Mouse (Mus musculus) activated CD4-positive, CD25-positive, alpha-beta regulatory T cell, adult 9 weeks (primary cell): Measurements from ENCODE around the gene Klhdc3. TPM values are rescaled to one million over a fixed set of nuclear protein-coding genes. Genes with fewer than 3 reads are reported as not detected.

Experiments
- polyA plus RNA-seq: library from polyadenylated mRNA; unstranded; fragments of 100-300 nt; shearing (Covaris generic); gene quantifications from one replicate; pipeline ENCODE4 v1.2.1, GENCODE M21; 2017

Gene Klhdc3
- 82.1 TPM for polyA plus RNA-seq

GRCm38 (mm10) chr17:46680760-46681373, at the start of gene Klhdc3:
Gene Klhdc3 (minus strand): TSS chr17:46680914.

DNA sequence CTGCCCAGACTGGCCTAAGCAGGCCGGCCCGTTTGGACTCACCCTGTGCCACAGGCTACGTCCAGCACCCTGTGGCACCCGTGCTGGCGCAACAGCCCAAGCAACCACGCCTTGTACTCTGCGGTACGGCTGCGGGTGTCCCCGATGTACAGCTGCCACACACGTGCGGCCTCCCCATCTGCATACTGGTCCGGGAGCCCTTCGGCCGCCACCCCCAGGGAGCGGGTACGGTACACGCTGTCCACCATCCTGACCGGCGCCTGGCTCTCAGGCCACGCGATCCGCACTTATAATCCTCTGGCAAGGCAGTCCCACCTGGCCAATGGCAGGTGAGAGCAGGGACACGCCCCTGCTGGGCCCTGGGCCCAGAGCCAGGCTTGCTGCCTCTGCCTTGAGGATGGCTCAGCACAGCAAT, 48.2 kb upstream of the Klhdc3 start, which contains the start of gene Gnmt:
Gene Gnmt, minus strand, starts transcription at position 265 of the 415 bp plus-strand sequence.

DNA sequence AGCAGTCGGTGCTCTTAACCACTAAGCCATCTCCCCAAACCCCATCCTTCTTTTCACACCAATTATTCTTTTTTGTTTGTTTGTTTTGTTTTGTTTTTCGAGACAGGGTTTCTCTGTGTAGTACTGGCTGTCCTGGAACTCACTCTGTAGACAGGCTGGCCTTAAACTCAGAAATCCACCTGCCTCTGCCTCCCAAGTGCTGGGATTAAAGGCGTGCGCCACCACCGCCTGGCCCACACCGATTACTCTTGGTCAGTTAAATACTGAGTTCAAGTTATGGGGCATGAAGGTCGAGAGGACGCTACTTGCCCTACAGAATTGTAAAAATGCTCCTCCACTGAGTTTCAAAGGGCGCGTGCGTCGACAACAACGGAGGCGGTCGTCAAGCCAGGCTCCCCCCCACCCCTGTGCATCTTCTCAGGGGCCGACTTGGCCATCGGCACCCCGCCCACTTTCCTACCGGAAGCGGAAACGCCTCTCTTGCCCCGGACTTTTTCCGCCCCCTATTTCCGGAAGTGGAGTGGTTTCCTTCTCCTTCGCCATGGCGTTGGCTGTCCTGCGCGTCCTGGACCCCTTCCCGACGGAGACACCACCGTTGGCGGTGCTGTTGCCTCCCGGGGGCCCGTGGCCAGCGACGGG, 30.4 kb upstream of the Klhdc3 start, which contains the start of gene Pex6:
Gene Pex6, plus strand, starts transcription at position 505 of the 639 bp plus-strand sequence.

DNA sequence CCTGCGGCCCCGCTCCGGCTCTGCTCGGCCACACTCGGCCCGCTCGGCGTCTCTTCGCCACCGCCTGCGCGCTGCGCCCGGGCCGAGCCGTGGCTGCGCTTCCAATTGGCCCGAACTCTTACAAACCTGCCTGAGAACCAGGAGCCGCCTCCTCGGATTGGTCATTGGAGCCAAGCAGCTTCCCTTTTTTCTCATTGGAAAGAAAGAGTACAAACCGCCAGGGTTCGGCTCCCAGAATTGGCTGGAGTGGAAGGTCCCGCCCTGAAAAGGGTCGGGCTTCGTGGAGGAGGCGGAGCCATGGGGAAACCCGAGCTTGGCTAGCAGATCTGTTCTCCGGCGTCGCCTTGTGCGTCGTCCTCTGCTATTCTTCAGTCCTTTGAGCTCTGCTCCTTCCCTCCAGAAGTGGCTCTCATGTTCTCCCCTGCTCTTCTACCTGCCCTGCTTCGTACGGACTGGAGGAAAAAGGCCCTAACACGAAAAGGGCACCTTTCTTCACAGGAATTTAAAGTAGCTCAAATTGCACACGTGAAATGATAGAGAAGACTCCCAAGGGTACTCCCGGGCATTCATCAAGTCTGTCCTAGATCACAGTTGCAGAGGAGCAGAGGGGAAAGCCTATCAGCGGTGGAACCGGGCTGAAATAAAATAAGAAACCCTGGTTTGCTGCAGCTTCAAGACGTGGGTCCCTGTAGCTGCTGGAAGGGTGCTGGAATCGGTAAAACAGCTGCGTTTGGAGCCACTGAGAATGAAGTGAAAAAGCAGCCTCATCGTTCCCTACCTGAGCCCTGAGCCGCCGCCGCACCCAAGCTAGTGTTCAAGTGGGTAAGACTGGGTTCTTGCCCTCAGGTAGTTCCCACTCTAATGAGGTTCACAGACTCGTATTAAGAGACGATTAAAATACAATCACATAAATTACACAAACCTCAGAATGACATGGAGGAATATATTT, 24.4 kb upstream of the Klhdc3 start, which contains the start of gene Ppp2r5d:
Gene Ppp2r5d, minus strand, starts transcription at position 225 of the 949 bp plus-strand sequence.

DNA sequence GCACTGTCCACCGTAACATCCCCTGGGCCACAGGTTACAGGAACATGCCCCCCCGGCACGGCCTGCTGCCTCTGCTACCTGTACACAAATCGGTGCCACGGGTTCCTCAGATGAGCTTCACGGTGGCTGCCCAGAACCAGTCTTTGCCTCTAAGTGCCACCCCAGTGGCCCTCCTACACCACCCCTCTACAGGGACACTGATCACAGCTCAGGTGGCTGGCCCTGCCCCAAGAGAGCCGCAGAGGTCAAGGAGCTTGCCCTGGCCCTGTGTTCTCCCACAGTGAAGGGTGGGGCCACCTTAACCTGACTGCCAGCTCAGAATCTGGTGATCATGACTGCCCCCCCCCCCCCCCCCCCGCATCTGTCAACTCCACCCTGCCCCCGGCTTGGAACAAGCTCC, 2.3 kb downstream of the Klhdc3 start, which contains the start of gene Mea1:
Gene Mea1, plus strand, starts transcription at position 378 of the 400 bp plus-strand sequence.

DNA sequence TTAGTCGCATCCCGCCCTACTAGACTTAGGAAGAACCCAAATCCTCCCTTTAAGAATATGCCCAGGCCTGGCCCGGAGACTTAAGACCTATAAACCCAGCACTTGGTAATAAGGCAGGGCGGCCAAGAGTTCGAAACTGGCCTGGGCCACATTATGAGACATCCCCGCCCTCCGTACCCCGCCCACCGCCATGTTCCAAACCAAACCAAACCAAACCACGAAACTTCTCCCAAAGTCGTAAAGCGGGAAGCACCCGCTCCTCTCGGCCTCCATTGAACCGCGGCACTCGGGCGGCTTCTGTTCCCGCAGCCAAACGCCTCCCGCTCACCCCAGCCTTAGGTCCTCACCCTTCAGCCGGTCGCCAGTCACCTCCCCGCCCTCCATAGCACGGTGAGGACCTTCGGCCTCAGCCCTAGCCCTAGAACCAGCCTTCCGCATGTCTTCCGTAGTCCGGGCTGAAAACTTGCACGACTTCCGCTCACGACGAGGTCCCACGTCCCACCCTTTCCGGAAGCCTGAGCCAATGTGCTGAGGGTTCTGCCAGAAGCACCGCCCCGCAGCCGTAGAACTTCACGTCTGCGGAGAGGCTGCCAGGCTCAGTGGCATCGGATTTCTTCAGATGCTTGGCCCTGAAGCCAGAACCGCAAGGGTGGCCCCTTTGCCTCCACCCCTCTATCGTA, 6.7 kb downstream of the Klhdc3 start, which contains the start of gene Rrp36:
Gene Rrp36, minus strand, starts transcription at position 503 of the 680 bp plus-strand sequence.

DNA sequence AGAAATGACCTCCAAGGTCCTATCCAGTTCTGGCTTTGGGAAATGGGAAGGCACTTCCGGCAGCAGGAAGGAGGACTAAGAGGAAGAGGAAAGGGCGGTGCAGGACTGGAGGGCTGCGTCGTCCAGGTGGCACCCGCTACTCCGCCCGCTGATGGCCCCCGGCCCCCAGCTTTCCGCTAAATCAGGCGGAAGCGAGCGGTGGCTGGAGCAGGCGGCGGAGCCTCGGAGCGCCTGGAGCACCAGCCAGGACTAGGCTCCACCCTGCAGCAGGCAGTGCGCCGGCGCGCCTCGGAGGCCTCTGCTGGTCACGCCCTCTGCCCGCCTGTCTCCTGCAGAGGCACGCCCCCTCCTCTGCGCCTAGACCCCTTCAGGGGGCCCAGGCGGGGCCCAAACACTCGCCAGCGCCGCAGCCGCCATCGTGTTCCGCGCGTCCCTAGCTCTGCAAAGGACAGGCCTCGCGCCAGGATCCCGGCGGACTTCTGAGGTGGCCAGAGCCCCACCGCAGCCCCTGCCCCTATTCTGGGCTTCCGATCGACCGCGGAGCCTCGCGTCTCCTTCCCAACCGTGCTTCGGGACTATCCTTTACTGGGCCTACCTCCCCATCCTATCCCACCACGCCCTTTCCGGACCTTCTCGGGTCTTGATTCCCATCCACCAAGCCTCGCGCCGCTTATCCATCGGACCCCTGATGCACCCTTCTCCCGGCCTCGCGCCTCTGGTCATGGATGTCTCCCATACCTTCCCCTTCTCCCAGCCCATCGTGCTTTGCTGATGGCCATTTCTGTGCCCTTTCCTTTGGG, 30.3 kb downstream of the Klhdc3 start, which contains the start of gene Cul7:
Gene Cul7, plus strand, starts transcription at position 106 of the 800 bp plus-strand sequence.

GRCm38 (mm10) chr17:46645561-46646321, 35.0 kb downstream of the Klhdc3 start, which contains the start of the genes Klc4 and Mrpl2:
Gene Klc4 (minus strand): TSS chr17:46646022.
Gene Mrpl2 (plus strand): TSS chr17:46646229.

DNA sequence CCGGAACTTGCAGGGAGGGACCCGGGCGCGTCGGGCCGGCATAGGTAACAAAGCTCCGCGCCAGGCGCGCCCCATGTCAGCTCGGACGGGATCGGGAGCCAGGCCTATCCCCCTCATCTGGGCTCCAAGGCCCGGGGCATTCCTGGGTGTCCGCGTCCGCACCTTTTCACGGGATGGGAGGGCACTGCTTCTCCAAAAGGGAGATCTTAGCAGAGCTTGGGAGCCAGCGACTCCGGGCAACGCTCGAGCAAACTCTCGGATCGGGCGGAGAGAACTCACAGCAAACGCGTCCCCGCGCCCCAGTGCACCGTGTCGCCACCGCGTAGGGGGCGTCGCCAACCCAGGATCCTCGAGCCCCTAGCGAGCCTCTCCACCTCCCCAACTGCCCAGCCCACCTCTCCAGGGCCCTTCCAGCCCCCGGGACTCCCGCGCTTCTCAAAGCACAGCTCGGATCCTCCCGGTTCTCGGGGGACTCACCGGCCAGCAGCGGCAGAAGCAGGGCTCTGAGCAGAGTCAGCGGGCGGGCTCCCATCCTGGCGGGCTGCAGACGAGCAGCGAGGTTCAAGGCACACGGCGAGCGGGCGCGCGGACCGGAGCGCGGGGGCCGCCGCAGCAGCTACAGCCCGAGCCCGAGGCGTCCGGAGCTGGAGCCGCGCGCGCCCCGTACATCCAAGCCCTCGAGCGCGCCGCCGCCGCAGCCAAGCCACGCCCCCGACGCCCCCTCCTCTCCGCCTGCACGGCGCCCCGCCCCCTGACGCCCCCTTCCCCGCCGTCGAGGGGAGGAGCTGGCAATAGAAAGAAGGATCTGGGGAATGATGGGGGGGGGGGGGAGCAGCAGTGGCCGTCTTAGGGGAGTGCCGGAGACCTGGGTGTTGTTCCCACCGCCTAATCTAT, 51.7 kb downstream of the Klhdc3 start, which contains the start of gene Ptk7:
Gene Ptk7, minus strand, starts transcription at position 714 of the 894 bp plus-strand sequence.

Other genes starting within 250 kb of the Klhdc3 start
- gene Slc22a7, start 242.5 kb downstream of the Klhdc3 start, polyA plus RNA-seq = not detected
- 0.15 TPM for gene Ttbk1, start 193.2 kb downstream of the Klhdc3 start, polyA plus RNA-seq
- gene Dnph1, start 184.2 kb downstream of the Klhdc3 start, polyA plus RNA-seq = 8.3 TPM
- gene Cul9, start 134.5 kb downstream of the Klhdc3 start, polyA plus RNA-seq = 9.2 TPM
- 4.5 TPM for gene Srf, start 124.7 kb downstream of the Klhdc3 start, polyA plus RNA-seq
- not detected for gene Ptk7, start 51.4 kb downstream of the Klhdc3 start, polyA plus RNA-seq
- gene Klc4, start 34.9 kb downstream of the Klhdc3 start, polyA plus RNA-seq = 27.1 TPM
- gene Mrpl2, start 34.7 kb downstream of the Klhdc3 start, polyA plus RNA-seq = 62.4 TPM
- 12.7 TPM for gene Cul7, start 30.6 kb downstream of the Klhdc3 start, polyA plus RNA-seq
- 69.6 TPM for gene Rrp36, start 6.6 kb downstream of the Klhdc3 start, polyA plus RNA-seq
- 184 TPM for gene Mea1, start 2.1 kb downstream of the Klhdc3 start, polyA plus RNA-seq
- 57.8 TPM for gene Ppp2r5d, start 24.2 kb upstream of the Klhdc3 start, polyA plus RNA-seq
- gene Pex6, start 30.5 kb upstream of the Klhdc3 start, polyA plus RNA-seq = 3.1 TPM
- 0.27 TPM for gene Gnmt, start 48.3 kb upstream of the Klhdc3 start, polyA plus RNA-seq
- gene Cnpy3, start 71.3 kb upstream of the Klhdc3 start, polyA plus RNA-seq = 57.0 TPM
- not detected for gene Ptcra, start 82.8 kb upstream of the Klhdc3 start, polyA plus RNA-seq
- gene 2310039H08Rik, start 91.7 kb upstream of the Klhdc3 start, polyA plus RNA-seq = 30.9 TPM
- gene Rpl7l1, start 101.8 kb upstream of the Klhdc3 start, polyA plus RNA-seq = 154 TPM
- 17.6 TPM for gene Bicral, start 177.6 kb upstream of the Klhdc3 start, polyA plus RNA-seq
- 18.5 TPM for gene Tbcc, start 209.8 kb upstream of the Klhdc3 start, polyA plus RNA-seq
- not detected for gene Prph2, start 229.5 kb upstream of the Klhdc3 start, polyA plus RNA-seq